Mouse (Mus musculus): Measurements from ENCODE around the gene Morc2a.

DNA sequence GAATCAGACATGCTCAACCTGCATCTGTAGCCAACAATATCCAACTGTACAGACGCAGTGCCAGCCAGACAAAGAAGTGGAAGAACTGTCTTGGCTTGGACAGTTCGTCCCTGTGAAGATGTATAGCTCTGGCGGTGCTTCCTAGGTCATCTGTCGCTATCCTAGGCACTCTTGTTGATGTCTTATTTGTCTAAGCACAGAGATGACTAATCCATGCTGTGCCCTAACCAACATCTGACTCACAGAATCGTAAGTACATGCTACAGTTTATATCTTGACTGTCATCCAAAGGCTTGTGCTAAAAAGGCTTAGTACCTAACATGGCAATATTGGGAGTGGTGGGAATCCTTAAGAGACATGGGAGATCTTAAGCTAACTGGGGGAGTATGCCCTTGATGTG, 26.2 kb upstream of the Morc2a start:
- TF ChIP-seq CHD2 (IDR thresholded peaks at IDR 0.05; ENCODE audit: low read depth, low read length) = no peak
- TF ChIP-seq ZNF384 (IDR thresholded peaks at IDR 0.05; ENCODE audit: low read depth, low read length) = no peak
- no peak for TF ChIP-seq HCFC1 (IDR thresholded peaks at IDR 0.05; ENCODE audit: borderline replicate concordance, insufficient read depth, low read length)
- TF ChIP-seq MAFK (IDR thresholded peaks at IDR 0.05; ENCODE audit: insufficient read depth, low read depth, low read length) = no peak
- TF ChIP-seq ZC3H11A (IDR thresholded peaks at IDR 0.05; ENCODE audit: borderline replicate concordance, low read depth, low read length) = no peak
